Mouse (Mus musculus) retina, postnatal 1 day (tissue): ENCODE data around the gene Fam241b.
"Not testable (repeated sequence)": the region's sequence is repeated elsewhere in the genome, so short reads cannot be mapped to it uniquely, and the experiment has no call there.

ENCODE experiments used
- DNase-seq: peaks from one replicate; pipeline ENCODE4 v3.0.0-alpha.2; 2012

The Fam241b gene

DNA sequence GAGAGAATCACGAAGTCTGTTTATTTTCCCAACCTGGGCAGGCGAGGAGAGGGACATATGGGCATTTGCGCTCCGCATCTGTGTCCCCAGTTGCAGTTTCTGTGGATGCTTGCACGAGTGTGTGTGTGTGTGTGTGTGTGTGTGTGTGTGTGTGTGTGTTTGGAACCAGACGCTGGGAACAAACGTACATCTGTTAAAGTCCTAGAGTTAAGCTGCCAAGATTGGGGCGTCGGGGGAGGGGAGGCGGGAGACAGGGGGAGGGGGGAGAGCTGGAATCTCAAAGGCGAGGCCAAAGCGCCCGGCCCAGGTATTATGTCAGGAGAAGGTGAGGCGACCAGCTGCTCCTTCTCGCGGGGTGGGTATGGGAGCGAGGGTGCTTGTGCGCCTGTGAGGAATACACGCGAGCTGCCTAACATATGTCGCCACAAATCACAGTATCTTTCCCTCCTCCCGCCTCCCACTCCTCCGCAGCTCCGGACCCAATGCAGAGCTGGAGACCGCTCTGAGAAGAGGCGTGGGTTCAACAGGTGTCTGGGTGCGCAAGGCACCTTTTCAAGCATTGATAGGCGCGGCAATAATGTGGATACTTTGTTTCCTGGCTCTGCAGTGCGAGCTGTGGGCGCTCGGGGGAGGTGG, 15.3 kb downstream of the Fam241b start:
- no peak for DNase-seq

DNA sequence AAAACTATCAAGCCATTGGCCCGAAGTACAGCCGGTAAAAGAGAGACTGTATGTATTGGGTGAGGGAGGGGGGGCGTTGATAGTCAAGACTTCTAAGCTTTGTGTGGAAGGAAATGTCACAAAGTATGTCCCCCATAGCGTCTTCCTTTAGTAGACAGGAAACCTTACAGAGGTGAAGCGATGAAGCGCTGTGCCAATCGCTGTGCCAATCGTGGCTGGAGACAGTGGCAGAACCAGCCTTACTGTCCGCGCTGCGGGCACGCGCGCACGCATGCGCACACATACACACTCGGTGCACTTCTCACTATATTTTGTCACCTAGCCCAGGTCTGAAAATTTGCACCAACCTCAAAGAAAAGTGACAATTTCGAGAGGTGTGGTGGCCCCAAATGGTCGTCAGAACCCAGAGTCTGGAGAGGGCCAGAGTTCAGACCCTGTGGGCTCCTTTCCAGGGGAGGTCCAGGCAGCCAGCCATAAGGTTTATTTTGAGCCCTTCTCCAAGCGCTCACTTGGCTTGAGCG, 15.9 kb downstream of the Fam241b start:
- DNase-seq: no peak

DNA sequence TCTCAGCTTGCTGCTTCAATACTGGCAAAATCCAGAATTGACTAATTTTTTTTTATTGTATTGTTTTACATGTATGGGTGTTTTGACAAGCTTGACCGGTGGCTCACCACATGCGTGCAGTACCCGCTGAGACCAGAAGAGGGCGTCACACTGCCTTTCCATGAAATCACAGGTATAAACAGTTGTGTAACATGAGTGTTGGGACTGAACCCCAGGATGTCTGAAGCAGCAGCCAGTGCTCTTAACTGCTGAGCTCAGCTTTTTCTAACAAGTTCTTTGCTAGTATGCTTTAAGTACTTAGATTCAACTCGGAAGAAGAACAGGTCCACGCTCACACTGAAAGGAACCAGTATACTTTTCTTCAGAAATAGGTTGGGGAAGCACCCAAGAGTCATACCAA, 16.6 kb downstream of the Fam241b start:
- no peak for DNase-seq

DNA sequence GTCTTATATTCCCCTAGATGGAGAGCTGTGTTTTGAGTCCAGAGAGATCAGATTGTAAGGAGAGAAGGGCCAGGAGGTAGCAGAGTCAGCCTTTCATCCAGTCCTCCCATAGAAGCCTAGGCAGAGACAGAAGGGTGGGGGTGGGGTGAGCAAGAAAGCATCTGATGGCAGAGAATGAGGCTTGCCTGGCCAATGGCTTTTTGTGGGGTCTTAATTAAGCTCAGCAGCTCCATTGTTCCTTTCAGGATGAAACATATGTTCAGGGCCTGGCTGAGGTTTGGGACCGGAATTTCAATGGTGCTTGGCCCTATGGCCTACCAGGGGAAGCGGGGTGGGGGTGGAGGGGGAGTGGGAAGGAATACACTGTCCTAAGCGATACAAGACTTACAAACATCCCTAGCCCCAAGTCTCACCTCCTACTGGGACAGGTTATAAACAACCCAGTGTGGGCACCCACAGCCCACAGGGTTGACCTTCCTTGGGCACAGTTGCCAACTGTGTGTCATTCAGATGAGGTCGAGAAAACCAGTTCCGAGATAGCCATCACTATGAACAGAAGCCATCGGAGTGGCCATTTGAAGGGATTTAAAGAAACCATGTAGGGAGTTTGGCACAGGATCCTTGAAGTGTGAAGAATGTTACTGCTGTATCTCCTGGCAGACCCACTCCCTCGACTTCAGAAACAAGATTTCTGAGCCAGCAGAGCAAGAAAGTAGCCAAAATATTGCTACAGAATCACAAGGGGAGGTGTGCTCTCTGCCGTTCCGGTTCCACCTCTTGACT, 29.7 kb downstream of the Fam241b start:
- peak; percentile 76 for DNase-seq

DNA sequence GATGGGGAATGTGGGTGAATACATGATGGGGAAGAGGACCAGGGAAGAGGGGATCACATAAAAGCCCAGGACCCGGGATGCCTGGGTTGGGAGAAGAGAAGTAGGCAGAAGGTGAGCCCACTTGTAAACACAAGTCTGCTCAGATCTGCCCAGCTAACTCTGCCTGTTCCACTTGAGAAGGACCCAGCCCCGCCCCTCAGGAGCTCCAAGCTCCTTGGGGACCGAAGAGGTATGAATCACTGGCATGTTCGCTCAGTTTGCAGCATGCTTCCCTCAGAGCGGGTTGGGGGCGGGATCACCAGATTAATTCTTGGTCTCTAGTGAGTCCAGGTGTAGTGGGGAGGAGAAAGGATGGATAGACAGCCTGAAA, 32.5 kb downstream of the Fam241b start:
- DNase-seq: no peak

DNA sequence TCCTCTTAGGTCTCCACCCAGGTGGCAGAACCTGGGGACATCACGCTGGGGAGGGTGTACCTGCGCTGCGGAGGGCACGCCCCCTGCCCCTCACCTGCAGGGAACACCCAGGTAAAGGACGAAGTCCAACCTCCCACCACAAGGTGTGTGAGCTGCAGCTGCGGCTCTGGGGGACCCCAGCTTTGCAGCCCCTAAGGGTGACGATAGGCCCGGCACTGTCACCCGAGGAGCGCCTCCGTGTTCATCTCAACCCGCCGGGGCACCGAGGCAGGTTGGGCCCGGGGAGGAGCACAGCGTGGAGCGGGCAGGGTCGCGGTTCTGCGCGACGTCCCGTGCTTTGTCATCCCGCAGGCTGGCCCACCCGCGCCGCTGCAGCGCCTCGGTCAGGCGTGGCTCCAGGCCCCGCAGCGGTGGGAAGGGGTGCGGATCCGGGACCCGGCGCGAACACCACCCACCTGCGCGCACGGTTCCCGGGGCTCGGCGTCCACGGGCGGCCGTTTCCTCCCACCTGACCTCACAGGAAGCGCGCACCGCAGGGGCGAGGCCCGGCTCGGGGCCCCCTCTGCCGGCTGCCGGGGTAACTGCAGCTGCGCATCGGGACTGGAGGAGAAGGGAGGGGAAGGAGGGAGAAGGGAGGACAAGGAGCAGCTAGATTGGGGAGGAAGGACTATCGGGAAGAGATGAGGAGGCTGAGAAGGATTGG, 33.1 kb downstream of the Fam241b start:
- DNase-seq: peak; percentile 90

DNA sequence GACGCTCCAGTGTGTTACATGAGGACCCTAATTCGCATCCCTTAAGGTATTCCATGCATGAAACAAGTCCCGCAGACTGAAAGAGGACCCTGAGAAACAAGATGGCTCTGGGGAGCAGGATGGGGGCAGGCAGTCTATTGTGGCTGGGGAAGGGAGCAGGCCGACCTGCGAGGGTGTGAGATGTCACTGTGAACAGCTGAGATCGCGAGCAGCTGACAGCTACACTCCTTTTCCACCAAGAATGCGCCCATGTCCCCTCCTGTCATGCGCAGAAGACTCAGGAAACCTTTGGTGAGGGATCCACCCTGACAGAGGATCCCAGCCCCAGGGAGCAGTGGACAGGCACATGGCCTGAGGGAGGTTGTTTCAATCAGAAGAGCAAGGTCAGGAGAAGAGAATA, 36.7 kb downstream of the Fam241b start:
- no peak for DNase-seq

DNA sequence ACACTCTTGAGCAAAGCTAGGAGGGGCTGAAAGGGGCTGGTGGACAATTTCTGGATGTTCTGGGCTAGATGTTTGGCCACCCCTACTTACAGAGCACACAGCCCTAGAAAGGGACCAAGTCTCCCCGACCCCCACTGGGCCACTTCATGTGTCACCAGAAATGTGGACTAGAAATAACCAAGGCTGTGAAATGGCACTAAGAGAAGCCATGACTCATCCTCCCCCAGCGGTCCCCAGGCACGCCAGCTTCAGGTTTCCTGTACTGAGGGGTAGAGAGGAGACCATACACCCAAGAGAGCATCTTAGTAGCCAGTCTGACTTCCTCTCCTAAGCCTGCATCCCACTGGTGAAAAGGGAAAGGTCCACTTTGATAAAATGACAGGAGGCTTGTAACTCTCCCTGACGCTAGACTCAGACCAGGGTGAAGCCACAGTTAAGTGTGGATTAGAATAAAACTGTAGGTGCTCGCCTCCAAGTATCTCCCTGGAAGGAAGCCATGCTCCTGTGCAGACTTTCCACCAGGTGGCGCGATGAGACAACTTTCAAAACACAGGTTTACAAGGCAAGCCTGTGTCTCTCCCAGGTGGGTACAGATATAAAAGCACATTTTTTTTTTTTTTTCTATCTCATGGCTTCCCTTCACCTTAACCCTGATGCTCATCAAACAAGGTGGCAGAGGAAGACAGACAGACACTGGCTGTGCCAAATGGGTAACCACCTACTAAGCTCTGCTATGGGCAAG, 38.7 kb downstream of the Fam241b start:
- DNase-seq: peak; percentile 80

DNA sequence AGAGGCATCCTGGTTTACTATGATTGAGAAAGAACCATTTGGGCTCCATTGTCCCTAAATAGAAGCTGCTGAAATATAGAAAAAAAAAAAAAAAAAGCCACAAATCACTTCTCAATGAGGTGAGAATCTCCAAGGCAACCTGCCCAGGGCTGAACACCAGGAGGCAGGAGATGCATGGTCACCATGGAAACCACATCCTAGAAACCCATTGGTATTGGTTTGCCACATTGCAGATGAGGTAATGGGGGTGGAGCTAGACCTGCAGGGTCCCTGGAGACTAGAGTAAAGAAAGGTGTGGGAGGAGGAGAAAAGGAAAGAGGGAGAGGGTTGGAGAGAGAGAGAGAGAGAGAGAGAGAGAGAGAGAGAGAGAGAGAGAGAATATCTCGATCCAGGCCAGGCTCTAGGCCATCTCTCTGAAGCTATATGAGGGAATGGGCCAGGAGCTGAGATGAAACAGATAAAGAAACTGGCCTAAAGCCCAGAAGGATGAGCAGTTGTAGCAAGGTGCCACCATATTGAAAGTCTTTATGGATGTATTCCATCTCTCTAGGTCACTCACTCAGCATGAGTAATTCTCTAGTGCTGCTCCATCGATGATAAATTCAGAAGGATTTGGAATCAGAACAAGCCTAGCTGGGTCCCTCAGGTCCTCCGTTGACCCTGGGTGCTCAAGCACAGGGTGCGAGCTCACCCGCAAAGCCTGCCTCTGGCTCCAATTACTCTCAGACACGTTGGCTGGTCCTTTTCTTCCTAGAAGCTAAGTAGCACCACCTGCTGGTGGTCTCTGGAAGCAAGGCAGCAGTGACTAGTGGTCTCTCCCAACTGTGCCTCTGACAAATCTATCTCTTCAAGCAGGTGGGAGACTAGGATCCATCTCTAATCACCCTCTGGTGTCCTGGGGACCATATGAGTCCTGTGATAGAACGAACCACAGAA, 41.9 kb downstream of the Fam241b start:
- DNase-seq: peak; percentile 87

DNA sequence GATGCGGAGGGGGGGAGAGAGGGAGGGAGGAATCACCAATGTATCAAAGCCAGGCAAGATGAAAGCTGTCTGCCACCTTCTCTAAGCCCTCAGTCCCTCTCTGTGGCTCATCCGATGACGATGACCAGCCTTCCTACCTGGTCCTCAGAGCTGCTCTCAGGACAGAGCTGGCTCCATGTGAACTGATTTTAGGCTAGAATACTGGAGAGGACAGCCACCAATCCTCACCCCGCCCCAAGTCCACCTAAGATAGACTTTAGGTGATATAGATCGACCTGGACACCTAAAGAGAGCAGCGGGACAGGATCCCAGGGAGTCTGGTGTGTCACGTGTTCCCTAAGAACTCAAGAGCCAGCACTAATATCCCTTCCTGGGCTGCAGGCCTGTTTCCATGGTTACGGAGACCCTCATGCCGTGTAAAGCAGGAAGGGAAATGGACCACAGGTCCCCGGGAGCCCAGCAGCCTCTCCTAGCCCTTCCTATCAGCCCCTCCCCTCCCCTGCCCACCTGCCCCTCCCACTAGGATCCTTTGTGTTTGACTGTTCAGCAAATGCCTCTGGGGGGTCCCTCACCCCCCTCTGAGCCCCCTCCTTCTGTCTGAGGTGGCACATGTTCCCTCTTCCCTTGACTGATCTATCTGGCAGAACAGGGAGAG, 43.8 kb downstream of the Fam241b start:
- peak; percentile 82 for DNase-seq

DNA sequence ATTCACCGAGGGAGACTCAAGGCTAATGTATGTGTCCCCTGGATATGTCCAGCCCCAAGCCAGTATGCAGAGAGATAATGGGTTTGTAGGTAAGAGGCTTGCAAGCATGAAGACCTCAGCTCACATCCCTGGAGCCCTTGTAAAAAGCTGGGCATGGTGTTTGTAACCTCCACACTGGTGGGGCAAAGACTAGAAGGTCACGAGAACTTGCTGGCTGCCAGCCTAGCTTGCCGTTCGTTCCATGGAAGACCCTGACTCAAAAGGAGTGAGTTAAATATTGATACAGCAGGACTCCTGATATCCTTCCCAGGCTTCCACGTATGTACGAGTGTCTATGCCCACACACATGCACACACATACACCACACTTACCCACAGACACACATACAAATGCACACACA, 49.3 kb downstream of the Fam241b start:
- DNase-seq: no peak

DNA sequence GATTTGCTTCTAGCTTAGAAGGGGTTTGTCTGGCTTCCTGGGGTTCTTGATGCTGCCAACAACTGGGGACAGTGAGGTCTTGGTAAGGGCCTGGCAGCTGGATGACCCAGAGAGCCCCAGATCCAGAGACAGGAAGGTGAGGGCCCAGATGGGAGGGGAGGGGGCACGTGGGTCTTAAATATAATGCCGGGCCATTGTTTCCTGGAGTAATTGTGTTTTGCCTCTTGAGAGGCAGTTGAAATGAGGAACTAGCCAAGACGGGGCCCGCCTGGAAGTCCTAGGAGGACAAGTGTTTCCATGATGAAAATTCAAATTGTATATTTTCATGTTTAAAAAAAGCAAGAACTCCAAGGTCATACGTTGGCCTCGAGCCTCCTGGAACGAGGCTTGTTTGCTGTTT, 49.8 kb downstream of the Fam241b start:
- DNase-seq: no peak

DNA sequence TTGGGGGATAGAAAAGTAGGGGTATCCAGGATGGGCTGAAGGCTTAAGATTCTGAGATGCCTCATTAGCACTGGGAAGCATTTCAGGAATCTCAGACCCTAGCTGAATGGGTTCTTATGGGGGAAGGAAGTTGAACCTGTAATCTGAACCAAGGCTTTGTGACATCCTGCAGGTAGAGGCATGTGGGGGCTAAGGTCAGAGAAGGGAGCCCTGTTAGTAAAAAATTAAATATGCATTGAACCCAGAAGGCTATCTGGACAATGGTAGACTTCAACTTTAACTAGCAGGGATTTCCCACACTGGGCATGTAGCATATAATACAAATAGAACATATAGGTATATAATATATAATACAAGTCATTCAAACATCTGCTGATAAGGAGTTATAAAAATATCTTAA, 54.2 kb downstream of the Fam241b start:
- no peak for DNase-seq

DNA sequence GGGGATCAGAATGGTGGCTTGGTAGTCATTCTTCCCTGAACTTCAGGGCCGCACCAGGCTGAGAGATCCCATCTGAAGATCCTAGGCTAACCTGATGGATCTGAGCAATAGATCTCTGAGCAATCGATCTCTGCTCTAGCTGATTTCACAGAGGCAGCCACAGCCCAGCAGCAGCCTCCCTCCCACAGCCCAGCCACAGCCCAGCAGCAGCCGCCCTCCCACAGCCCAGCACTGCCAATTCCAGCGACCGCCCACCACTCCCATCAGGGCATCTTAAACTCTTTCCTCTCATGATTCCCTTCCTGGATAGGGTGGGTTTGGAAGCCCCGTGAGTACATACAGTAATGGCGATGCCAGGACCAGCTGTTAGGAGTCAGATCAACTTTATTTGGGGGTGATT, 54.6 kb downstream of the Fam241b start:
- no peak for DNase-seq

DNA sequence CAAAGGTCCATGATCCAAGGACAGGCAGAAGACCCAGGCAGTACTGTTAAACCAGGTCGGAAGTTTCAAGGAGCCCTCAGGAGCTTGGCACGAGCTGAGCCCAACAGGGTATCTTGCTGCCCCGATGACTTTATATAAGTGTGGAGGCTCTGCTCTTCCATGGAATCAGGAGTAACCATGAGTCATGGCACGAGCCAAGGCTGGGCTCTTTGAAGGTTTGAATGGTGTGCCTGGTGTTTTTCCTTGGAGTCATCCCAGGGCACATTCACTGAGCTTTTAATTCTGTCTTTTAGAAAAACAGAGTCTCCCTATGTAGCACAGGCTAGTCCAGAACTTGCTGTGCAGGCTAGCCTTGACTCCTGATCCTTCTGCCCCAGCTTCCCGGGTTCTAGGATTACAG, 55.3 kb downstream of the Fam241b start:
- DNase-seq: no peak

DNA sequence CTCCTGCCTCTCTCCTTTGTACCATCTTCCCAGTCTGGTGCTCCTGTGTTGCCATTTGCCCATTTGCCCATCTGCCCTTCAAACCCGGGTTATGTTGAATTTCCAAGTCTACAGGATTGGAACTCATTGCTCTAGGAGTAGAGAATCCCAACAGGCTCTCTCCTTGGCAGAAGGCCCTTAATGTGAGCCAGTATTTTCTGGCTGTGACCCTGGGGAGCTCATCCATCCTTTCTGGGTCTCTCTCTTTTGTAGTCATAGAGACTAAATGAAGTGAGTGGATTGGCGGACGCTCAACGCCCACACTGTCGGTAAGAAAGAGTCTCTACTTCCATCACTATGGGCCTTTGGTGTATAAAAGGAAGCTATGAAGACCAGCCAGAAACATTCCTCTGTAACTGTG, 56.9 kb downstream of the Fam241b start:
- DNase-seq: no peak

DNA sequence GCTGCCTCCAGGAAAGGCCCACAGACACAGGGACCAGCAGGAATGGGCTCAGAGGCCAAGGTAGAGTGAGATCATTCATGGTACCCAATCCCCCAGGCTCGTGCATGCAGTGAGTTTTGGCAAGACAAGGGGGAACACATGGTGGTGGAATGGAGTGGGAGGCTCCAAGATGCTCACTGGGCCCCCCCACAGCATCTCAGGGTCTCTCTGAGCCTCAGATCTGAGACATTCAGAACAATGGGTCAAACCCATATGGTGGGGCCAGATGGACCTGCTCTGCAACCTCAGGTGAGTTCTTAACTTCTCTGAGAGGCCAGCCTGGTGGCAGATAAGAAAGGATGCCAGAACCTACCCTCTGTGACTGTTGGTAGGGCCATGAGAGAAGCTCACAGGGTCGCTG, 57.7 kb downstream of the Fam241b start:
- DNase-seq: no peak

DNA sequence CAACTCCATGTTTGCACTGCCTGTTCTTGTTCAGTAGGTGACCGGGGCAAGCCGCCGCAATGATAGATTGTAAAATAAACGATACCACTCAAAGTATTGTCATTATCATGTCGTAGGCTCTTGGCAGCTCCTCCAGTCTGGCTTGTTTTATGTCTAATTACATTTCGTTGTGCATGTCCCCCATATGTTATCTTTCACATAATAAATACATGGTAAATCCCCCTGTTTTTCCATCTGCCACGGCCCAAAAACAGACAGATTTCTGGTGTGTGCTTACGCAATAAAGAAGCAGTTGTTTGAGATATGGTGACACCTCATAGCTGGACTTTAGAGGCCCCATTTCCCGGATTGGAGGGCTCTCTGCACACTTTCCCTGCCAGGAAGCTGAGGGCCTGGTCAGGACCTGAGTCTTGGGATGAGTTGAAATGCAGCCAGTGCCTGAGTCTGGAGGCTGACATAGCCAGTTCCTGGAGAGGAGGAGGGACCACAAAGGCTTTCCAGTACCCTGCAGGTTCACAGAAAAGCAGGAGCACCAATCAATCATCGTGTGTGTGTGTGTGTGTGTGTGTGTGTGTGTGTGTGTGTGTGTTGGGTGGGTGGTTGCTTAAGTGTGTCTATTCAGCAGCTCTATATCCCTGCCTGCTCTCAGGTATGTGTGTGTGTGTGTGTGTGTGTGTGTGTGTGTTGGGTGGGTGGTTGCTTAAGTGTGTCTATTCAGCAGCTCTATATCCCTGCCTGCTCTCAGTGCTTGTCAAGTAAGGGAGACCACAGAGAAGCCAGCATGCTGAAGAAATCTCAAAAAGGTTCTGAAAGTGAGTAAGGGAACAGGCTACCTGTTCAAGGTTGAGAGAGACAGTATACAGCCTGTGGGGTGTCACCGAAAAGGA, 67.2 kb downstream of the Fam241b start:
- no peak for DNase-seq

DNA sequence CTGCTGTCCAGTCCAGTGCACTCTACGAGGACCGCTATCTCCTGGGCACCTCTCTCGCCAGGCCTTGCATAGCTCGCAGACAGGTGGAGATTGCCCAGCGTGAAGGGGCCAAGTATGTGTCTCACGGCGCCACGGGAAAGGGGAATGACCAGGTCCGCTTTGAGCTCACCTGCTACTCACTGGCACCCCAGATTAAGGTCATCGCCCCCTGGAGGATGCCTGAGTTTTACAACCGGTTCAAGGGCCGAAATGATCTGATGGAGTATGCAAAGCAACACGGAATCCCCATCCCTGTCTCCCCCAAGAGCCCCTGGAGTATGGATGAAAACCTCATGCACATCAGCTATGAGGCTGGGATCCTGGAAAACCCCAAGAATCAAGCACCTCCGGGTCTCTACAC, 72.4 kb downstream of the Fam241b start:
- DNase-seq: not testable (repeated sequence)

DNA sequence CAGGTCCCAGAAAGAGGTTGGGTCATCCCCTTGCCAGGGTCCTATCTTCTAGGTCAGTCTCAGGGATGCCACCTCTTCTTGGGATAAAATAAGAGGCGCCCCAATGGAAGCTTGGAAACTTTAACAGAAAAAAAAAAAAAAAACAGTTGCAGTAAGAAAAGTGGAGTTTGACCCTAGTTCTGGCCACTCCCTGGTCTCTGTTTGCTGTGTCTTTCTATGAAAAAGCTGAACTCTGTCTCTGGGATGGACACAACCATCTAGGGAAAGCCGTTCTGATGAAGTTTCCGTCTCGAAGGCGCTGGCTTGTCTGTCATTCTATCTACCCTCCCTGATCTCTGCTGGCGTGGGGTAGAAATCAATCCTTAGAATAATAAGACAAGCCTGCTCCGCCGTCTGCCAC, 73.1 kb downstream of the Fam241b start:
- no peak for DNase-seq
